Mouse (Mus musculus) C2C12 (cell line): Measurements from ENCODE around the gene Trp73. TPM values are rescaled to one million over a fixed set of nuclear protein-coding genes. Genes with fewer than 3 reads are reported as not detected.
A peak's percentile ranks its signal among the peaks of the same experiment; 100 is the strongest.

Experiments used
- H3K27me3 ChIP-seq: one replicate; pipeline ENCODE4 v1.6.1; 2011; ENCODE audit not compliant: control insufficient read depth, insufficient read depth, insufficient read length
- H3K36me3 ChIP-seq: one replicate; pipeline ENCODE4 v1.6.1; 2011; ENCODE audit not compliant: control insufficient read depth, insufficient read depth
- H3K4me3 ChIP-seq: one replicate; pipeline ENCODE4 v1.5.1; 2011; ENCODE audit warnings: mild to moderate bottlenecking, control low read depth; ENCODE audit not compliant: poor library complexity, insufficient read depth, severe bottlenecking
- H3K79me2 ChIP-seq: one replicate; pipeline ENCODE4 v1.6.1; 2011; ENCODE audit not compliant: control insufficient read depth, insufficient read depth
- H3K79me3 ChIP-seq: one replicate; pipeline ENCODE4 v1.6.1; 2011; ENCODE audit warnings: low read depth, control low read depth
- H3ac ChIP-seq: one replicate; pipeline ENCODE3; 2011; ENCODE audit warnings: low read depth; ENCODE audit not compliant: control insufficient read depth, insufficient read length
- CEBPB ChIP-seq: IDR thresholded peaks from one replicate; pipeline ENCODE4 v1.6.1; 2011; ENCODE audit warnings: low read depth, mild to moderate bottlenecking, control low read depth, moderate library complexity
- CTCF ChIP-seq: IDR thresholded peaks from one replicate; pipeline ENCODE4 v1.5.1; 2011; ENCODE audit not compliant: control insufficient read depth, insufficient read depth, insufficient read length
- FOSL1 ChIP-seq: IDR thresholded peaks from one replicate; pipeline ENCODE4 v1.8.0; 2011; ENCODE audit warnings: mild to moderate bottlenecking, low read length; ENCODE audit not compliant: poor library complexity, insufficient read depth, severe bottlenecking
- MAX ChIP-seq: IDR thresholded peaks from one replicate; pipeline ENCODE4 v1.6.1; 2011; ENCODE audit warnings: mild to moderate bottlenecking, control low read depth
- MYOD1 ChIP-seq: IDR thresholded peaks from one replicate; pipeline ENCODE4 v1.6.1; 2011; ENCODE audit warnings: low read depth; ENCODE audit not compliant: control insufficient read depth, insufficient read length
- MYOG ChIP-seq: IDR thresholded peaks from one replicate; pipeline ENCODE4 v1.6.1; 2011; ENCODE audit not compliant: control insufficient read depth, insufficient read length; ENCODE audit errors: extremely low read depth
- USF1 ChIP-seq: IDR thresholded peaks from one replicate; pipeline ENCODE4 v1.6.1; 2011; ENCODE audit warnings: low read depth, mild to moderate bottlenecking, control low read depth, moderate library complexity
- polyA plus RNA-seq: library from polyadenylated mRNA; unstranded; fragments of >200 nt; fragmentation: generic; extraction: Trizol; gene quantifications from one replicate; pipeline ENCODE4 v1.2.1, GENCODE M21; 2012; ENCODE audit warnings: missing spikeins

Gene Trp73
- polyA plus RNA-seq, 1 experiment: 0.01 TPM

DNA sequence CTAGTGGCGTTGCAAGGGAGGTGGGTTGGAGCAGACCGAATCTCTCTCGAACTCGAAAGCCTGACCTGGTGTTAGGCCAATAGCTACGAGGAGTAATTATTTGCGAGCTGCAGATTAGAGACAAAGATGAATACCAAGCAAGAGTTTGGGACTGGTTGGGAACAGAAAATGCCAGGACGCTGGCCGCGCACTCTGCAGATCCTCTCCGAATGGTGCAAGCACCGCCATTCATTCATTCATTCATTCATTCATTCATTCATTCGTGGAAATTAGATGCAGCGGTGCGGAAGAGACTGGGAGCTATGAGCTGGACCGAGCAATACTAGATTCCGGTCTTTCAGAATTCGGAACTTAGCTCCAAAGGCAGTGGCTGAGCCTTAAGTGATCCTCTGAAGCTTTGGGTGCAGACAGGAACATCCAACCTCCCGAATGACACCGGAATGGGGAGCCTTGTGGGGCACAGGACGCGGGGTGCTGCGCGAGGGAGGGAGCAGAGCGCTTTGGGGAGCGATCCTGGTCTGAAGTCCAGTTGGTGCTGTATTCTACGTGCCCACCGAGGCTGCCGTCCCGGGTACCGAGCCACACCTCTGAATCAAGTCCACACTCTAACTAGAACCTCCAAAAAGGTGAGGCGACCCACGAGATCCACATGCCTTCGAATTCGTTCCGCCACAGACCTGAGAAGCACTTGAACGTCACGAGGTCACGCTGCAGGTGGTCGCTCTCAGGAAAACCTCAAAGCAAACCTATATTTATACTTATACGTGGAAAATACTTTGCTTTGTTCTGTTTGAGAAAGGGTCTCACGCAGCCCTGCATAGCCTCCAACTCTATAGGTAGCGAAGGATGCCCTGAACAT lies 1.2 kb upstream of the Trp73 start:
- peaks cover 42% of the 10 kb centered on the region for H3K27me3 ChIP-seq

GRCm38 (mm10) chr4:154140213-154141008 lies 403 bp upstream of the Trp73 start:
- H3K27me3 ChIP-seq: peaks cover 48% of the 10 kb centered on the region

More for the DNA sequence above, 1.2 kb upstream of the Trp73 start:
- Histone ChIP-seq H3K79me2 (peaks cover 19% of the 10 kb centered on the region), H3K4me3 (no peak overlapping the region), H3ac (peak overlapping the region; percentile 47), H3K36me3 (peaks cover 2% of the 10 kb centered on the region), H3K79me3 (peaks cover 2% of the 10 kb centered on the region)
- TF ChIP-seq CEBPB: no peak
- no peak for TF ChIP-seq FOSL1
- no peak for TF ChIP-seq CTCF
- no peak for TF ChIP-seq MAX
- no peak for TF ChIP-seq USF1
- no peak for TF ChIP-seq MYOD1
- TF ChIP-seq MYOG: no peak

GRCm38 (mm10) chr4:154139671-154140181 lies 282 bp downstream of the Trp73 start:
- Histone ChIP-seq H3ac (peak overlapping the region; percentile 8), H3K36me3 (no peaks in the 10 kb centered on the region), H3K27me3 (peaks cover 50% of the 10 kb centered on the region), H3K79me3 (peaks cover 2% of the 10 kb centered on the region), H3K79me2 (peaks cover 19% of the 10 kb centered on the region), H3K4me3 (no peak overlapping the region)
- TF ChIP-seq USF1: no peak
- no peak for TF ChIP-seq CTCF
- TF ChIP-seq FOSL1: no peak
- TF ChIP-seq MYOD1: no peak
- TF ChIP-seq MAX: no peak
- no peak for TF ChIP-seq MYOG

More at GRCm38 (mm10) chr4:154140213-154141008, 403 bp upstream of the Trp73 start:
- Histone ChIP-seq H3K4me3 (no peak overlapping the region), H3K79me2 (peaks cover 19% of the 10 kb centered on the region), H3ac (no peak overlapping the region), H3K36me3 (no peaks in the 10 kb centered on the region), H3K79me3 (peaks cover 2% of the 10 kb centered on the region)
- TF ChIP-seq MYOD1 (no peak), USF1 (no peak), CEBPB (no peak), FOSL1 (no peak), CTCF (no peak), MYOG (no peak), MAX (no peak)

DNA sequence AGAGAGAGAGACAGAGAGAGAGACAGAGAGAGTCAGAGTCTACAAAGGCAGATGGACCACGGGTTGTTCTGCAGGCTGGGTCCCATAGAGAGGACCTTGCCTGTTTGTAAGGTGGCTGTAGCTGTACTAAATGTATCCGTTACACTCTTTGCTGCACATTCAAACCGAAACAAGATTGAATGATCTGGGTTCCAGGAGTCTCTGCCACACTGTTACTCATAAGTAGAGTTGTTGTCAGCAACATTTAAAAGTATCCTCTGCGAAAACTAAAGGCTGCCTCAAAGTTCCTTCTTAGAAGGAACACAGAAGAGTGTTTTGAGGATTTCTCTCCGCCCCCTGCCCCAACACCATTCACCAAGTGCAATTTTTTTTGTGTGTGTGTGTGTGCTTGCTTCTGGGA lies 2.9 kb downstream of the Trp73 start:
- TF ChIP-seq MYOG: no peak
- TF ChIP-seq MYOD1: no peak
- no peak for TF ChIP-seq CTCF
- no peak for TF ChIP-seq MAX
- TF ChIP-seq USF1: no peak
- TF ChIP-seq FOSL1: no peak
- TF ChIP-seq CEBPB: no peak
- Histone ChIP-seq H3ac (no peak overlapping the region), H3K79me3 (no peaks in the 10 kb centered on the region), H3K79me2 (no peaks in the 10 kb centered on the region), H3K4me3 (no peak overlapping the region), H3K27me3 (peaks cover 63% of the 10 kb centered on the region), H3K36me3 (no peaks in the 10 kb centered on the region)

DNA sequence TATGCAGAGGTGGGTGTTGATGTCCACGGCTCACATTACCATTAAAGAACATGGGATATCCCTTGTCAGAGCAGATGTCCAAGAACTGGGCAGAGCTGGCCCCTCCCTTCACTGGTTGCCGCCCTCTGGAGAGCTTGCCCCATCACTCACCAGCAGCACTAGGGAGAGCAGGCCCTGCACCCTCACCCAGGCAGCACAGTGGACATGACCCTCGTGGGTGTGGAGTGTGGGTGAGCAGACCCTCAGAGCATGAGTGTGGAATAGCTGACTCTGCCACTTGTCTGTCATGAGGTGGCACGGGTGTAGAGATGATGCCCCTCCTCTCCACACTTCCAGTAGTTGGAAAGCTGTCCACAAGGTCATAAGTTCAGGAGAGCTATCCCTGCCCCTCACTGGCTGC lies 5.2 kb downstream of the Trp73 start:
- Histone ChIP-seq H3K79me2 (no peaks in the 10 kb centered on the region), H3K36me3 (no peaks in the 10 kb centered on the region), H3ac (no peak overlapping the region), H3K79me3 (no peaks in the 10 kb centered on the region), H3K27me3 (peaks cover 53% of the 10 kb centered on the region), H3K4me3 (no peak overlapping the region)
- TF ChIP-seq USF1 (no peak), MAX (no peak), FOSL1 (no peak), CEBPB (no peak), CTCF (no peak), MYOD1 (no peak), MYOG (no peak)
